Mouse (Mus musculus): ENCODE data around the gene Ifit2. TPM values are rescaled to one million over a fixed set of nuclear protein-coding genes. Genes with fewer than 3 reads are reported as not detected.
A peak's percentile ranks its signal among the peaks of the same experiment; 100 is the strongest.
"Not testable (repeated sequence)": the region's sequence is repeated elsewhere in the genome, so short reads cannot be mapped to it uniquely, and the experiment has no call there.

Gene Ifit2
- polyA plus RNA-seq, 3 experiments from 2014 or later, result 21.6 to 26.7 (median 26.3) TPM

GRCm38 (mm10) chr19:34547976-34548375 lies 2.5 kb upstream of the Ifit2 start:
- peak; percentile 41 for ATAC-seq

DNA sequence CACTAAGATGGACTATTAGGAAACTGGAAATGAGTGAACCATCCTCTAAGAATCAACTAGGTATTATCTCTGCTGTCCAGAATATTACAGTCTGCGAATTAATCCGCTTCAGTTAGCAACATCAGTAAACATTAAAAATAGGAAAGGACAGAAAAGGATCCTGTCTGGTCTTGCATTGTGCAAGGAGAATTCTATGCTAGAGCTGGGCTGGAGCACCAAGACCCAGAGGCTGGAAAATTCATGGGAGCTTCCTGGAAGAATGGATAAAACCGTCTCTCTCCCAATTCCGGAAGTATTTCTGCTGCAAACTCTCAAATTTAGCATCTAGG lies 325 bp upstream of the Ifit2 start:
- ATAC-seq, result peak; percentile 3

- ATAC-seq, result no peak
Observed at GRCm38 (mm10) chr19:34551981-34552380, 1.5 kb downstream of the Ifit2 start.

DNA sequence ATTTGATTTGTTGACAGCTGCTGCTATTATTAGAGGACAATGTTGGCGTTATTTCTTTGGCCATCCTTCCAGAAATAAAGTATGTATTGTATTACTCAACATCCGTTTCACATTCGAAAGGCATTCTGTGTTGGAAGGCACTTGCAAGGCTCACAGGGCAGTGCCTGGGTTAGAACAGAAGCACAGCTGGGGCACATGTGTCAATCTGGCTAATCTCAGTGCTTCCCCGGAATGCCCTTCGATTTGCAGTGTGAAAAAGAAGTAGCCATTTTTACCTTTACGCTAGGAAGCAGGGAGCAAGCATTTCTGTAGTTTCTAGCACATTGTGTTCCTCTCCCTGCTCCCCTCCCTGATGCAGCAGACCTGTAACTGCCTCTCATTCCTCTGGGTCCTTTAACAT lies 2.5 kb downstream of the Ifit2 start:
- ATAC-seq, result no peak

DNA sequence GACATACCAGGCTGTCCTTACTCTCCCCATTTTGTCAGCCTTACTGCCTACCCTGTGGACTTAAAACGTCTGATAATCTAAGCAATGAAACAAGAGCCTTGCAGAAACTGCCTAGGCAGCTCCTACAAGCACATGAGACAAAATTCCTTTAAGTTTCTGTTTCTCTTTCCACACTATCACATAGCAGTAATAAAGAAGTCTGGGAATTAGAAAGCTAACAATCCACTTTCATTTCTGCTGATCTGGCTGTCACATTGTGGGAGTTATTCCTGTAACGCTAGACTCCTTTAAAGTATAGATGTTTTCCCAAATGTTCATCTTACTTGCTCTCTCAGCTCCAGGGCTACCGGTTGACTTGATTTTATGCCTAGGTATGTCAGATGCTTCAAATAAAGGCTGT lies 3.0 kb downstream of the Ifit2 start:
- ATAC-seq, result no peak

GRCm38 (mm10) chr19:34554061-34554460 lies 3.6 kb downstream of the Ifit2 start:
- no peak for ATAC-seq

GRCm38 (mm10) chr19:34556621-34557020 lies 6.1 kb downstream of the Ifit2 start:
- no peak for ATAC-seq

DNA sequence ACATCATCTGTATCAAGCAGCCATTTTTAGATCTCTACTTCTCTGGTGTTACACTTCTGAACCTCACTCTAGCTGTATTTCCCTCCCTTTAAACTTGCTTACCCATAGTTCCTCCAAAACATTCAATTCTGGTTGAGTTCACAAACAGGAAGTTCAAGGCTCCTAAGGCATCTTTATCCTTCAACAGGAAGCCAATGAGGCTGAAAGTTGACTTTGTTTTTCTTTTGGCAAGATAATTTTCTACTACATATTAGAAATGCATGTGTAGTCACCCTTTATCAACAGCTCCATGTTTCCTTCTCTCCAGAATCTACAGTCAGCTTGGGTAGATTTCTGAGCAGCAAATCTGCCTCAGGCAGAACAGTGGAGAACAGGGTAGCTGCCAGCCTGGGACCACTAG lies 12.1 kb downstream of the Ifit2 start:
- peak; percentile 54 for ATAC-seq

- ATAC-seq, result no peak
Observed at GRCm38 (mm10) chr19:34566178-34566784, 15.8 kb downstream of the Ifit2 start.

GRCm38 (mm10) chr19:34568988-34569895 lies 18.7 kb downstream of the Ifit2 start:
- ATAC-seq, result no peak

DNA sequence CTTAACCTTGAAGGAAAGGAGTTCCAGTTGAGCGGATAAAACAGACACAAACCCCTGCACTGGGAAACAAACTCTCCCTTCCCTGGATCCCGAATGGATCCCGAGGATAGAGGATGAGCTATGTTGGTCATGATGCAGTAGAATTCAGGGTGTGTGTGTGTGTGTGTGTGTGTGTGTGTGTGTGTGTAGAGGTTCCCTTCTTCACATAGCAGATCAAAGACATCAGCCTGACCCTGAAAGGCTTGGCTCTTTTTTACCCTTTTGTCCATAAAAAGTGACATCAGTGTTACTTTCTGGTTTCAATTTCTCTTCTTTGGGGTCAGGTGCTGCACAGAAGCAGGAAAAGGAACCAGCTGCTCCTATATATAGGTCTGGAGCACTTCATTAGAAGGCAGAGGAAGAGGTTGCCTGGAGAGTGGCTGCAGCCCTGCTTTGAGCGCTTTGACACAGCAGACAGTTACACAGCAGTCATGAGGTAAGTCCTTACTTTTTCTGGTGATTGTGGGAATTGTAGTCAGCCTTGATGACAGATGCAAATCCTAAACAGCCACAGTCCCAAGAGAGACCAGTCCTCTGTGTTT lies 19.5 kb downstream of the Ifit2 start:
- ATAC-seq, result no peak

GRCm38 (mm10) chr19:34571080-34571479 lies 20.6 kb downstream of the Ifit2 start:
- ATAC-seq, result no peak

GRCm38 (mm10) chr19:34573650-34574049 lies 23.2 kb downstream of the Ifit2 start:
- no peak for ATAC-seq

- ATAC-seq, result no peak
Observed at GRCm38 (mm10) chr19:34577121-34577520, 26.6 kb downstream of the Ifit2 start.

DNA sequence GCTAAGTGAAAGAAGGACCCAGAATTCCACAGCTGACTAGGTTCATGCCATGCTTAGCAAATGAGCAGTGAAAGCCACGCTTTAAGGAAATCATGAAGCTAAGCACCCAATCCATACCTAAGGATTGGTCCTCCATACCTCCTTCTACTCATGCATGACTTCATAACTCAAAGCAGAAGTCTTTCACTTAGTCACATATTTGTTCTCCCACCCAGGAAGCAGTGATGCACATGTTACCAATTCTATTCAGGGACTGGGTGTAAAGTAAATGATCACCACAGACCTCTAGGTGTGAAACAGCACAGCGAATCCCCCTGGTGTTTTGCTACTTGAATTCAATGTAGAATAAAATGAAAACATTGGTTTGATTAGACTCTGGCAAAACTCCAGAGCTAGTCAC lies 32.2 kb downstream of the Ifit2 start:
- ATAC-seq, result peak; percentile 57

- peak; percentile 75 for ATAC-seq
Observed at GRCm38 (mm10) chr19:34583126-34583766, 32.8 kb downstream of the Ifit2 start, which contains the start of gene Ifit3. Gene Ifit3, plus strand, starts transcription at chr19:34583531.

- ATAC-seq, result not testable (repeated sequence)
Observed at GRCm38 (mm10) chr19:34585740-34586458, 35.4 kb downstream of the Ifit2 start.

DNA sequence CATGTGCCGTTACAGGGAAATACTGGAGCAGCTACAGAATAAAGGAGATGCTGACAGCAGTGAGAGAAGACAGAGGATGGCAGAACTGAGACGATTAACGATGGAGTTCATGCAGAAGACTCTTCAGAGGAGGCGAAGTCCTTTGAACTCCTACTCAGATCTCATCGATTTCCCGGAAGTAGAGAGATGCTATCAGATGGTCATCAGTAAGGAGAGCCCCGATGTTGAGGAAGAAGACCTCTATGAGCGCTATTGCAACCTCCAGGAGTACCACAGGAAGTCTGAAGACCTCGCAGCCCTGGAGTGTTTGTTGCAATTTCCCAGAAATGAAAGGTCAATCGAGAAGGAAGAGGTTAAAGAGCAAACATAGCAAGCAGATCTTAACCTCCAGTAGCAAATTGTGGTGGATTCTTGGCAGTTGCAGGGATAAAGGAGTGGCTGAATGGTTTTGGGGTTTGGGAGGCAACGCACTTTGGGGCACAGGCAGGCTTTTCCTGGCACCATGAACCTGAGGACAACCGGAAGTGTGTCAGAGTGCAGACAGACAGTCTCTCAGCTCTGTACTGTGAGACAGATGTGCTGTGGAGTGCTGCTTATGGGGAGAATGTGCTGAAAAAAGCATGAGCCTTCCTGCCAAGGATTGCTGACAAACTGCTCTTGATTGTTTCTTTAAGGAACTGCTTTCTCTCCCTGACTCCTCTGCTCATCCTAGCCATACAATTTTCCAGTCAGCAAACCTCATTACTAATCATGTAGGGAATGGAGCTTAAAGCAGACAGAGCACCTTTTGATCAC lies 37.6 kb downstream of the Ifit2 start:
- peak; percentile 72 for ATAC-seq

- ATAC-seq, result no peak
Observed at GRCm38 (mm10) chr19:34588959-34589358, 38.5 kb downstream of the Ifit2 start.

DNA sequence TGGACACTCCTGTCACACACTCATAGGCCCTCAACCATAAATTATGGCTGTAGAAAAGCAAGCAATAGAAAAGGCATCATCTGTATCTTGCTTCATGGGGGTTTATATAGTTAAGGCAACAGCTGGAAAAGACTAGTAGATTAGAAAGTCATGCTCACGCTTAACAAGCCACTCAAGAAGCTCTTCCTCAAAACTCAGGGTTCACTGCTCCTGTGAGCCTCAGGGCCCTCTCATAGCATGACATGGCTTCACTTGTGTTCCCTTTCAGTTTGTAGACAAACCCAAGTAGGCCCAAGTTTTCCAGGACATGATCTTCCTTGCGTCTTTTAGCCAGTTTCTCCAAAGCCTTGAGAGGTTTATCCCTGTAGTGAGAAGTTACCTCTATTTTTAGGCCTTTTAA lies 43.0 kb downstream of the Ifit2 start:
- ATAC-seq, result no peak

GRCm38 (mm10) chr19:34594523-34594922 lies 44.0 kb downstream of the Ifit2 start:
- ATAC-seq, result not testable (repeated sequence)

DNA sequence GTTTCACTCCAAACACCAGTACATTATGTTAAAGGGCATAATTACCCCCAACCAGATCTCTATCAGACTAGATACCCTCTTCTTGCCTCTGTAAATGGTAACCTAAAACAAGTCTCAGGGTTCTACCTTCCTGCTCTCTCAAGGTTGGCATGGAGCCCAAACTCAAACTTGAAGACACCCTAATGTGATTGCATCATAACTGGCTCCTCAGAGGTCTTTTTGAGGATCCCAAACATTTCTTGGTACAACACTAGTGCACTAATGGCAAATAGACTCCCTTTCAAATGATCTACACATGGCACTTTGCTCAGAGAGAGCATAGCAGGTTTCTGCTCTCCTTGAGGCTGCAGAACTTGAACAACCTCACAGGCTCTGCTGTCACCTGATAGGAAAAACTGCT lies 46.3 kb downstream of the Ifit2 start:
- no peak for ATAC-seq

Data from inflammation-experienced regulatory T-cells, adult 6 months (primary cell).